ENCODE assay signal across 10 mouse cellular contexts in the genomic region with DNA sequence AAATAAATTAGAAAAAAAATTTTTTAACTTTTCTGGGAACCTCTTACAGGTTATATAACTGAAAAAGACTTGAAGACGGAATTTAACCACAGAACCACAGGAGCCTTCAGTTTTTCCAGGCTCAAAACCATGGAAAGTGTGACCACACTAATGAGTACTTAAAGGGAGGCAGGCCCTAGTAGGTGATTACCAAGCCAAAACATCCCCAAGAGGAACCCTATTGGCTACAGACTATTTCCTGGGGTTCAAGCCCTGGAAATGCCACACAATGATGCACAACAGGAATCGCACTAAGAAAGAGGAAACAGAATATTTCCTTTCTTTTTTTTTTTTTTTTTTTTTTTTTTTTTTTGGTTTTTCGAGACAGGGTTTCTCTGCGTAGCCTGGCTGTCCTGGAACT. TPM values are rescaled to one million over a fixed set of nuclear protein-coding genes. Genes with fewer than 3 reads are reported as not detected.
DNase-seq lines count a peak whose midpoint lies in the region; ATAC-seq and TF ChIP-seq lines count a peak whose summit lies in the region.
"Had no signal": no experiment of that assay in that cellular context is flagged by ENCODE, and none has a peak within 500 bp of the region (broad histone marks: within the 10 kb centered on the region; RNA-seq: fewer than 3 reads in every experiment).

No protein-coding gene starts in this region.

- peak overlapping the region; percentile 38; the same call in 1 of the 2 replicates for H3K4me2 ChIP-seq in heart, embryonic 12.5 days
- peak overlapping the region; percentile 94 for H3K4me2 ChIP-seq in liver, postnatal 0 days (ENCODE audit: low read depth, low read length)
- H3K4me2 ChIP-seq in liver, embryonic 11.5 days, result no peak overlapping the region
- peak overlapping the region; percentile 91 for H3K4me2 ChIP-seq in myocyte (ENCODE audit: low read depth)

- no peak for TF ChIP-seq POLR2A in cortical plate, adult 2 months (IDR thresholded peaks at IDR 0.05; ENCODE audit: extremely low read depth, insufficient read depth, low read length)
- TF ChIP-seq POLR2A in myocyte (IDR thresholded peaks at IDR 0.05; ENCODE audit: insufficient read length, low read depth), result no peak

- no peak overlapping the region for H3ac ChIP-seq in myocyte (ENCODE audit: control insufficient read depth, insufficient read length)

- TF ChIP-seq CTCF in liver, postnatal 0 days (IDR thresholded peaks at IDR 0.05; ENCODE audit: low read depth), result no peak
- no peak for TF ChIP-seq CTCF in cortical plate, adult 2 months (IDR thresholded peaks at IDR 0.05; ENCODE audit: extremely low read depth, insufficient read depth, low read length)

- H3K27ac ChIP-seq in heart, embryonic 12.5 days (ENCODE audit: poor library complexity, severe bottlenecking), result peak overlapping the region; percentile 71
- H3K27ac ChIP-seq in heart, embryonic 10.5 days, result no peak overlapping the region
- no peak overlapping the region for H3K27ac ChIP-seq in liver, postnatal 0 days (ENCODE audit: low read depth)
- H3K27ac ChIP-seq in liver, embryonic 11.5 days (ENCODE audit: low read depth, low read length), result no peak overlapping the region
- H3K27ac ChIP-seq in cortical plate, adult 2 months (ENCODE audit: insufficient read depth, low read length), result no peak overlapping the region; the same call in 1 of the 2 replicates

- no peaks in the 10 kb centered on the region for H3K27me3 ChIP-seq in heart, embryonic 12.5 days (replicated peaks)
- no peaks in the 10 kb centered on the region for H3K27me3 ChIP-seq in heart, embryonic 10.5 days (ENCODE audit: insufficient read depth, poor library complexity, severe bottlenecking)
- no peaks in the 10 kb centered on the region for H3K27me3 ChIP-seq in liver, postnatal 0 days (ENCODE audit: insufficient read depth, low read length)
- no peaks in the 10 kb centered on the region for H3K27me3 ChIP-seq in liver, embryonic 11.5 days (replicated peaks; ENCODE audit: control insufficient read depth, insufficient read depth, low read length)
- H3K27me3 ChIP-seq in myocyte (ENCODE audit: control insufficient read depth, insufficient read depth, insufficient read length), result no peaks in the 10 kb centered on the region

- DNase-seq in heart, embryonic 10.5 days (ENCODE audit: low spot score), result no peak
- no peak for DNase-seq in liver, postnatal 0 days
- DNase-seq in liver, embryonic 11.5 days (ENCODE audit: low spot score), result no peak
- DNase-seq in urinary bladder, adult 18-20 months (ENCODE audit: low spot score in 2 of 2), result no peak
- no peak for DNase-seq in urinary bladder, postnatal 25 days (ENCODE audit: low spot score)
- DNase-seq: liver had no signal

- peaks cover 11% of the 10 kb centered on the region for H3K79me2 ChIP-seq in myocyte (ENCODE audit: control insufficient read depth, insufficient read depth)

- TF ChIP-seq EP300 in liver, postnatal 0 days (IDR thresholded peaks at IDR 0.05; ENCODE audit: low read depth), result no peak

- peaks cover 33% of the 10 kb centered on the region for H3K4me1 ChIP-seq in heart, embryonic 12.5 days (replicated peaks)
- peaks cover 61% of the 10 kb centered on the region for H3K4me1 ChIP-seq in heart, embryonic 10.5 days
- peaks cover 29% of the 10 kb centered on the region for H3K4me1 ChIP-seq in liver, postnatal 0 days (ENCODE audit: insufficient read depth)
- H3K4me1 ChIP-seq in liver, embryonic 11.5 days (replicated peaks; ENCODE audit: control insufficient read depth, insufficient read depth, low read length), result peaks cover 15% of the 10 kb centered on the region
- peaks cover 7% of the 10 kb centered on the region; the same call in 1 of the 2 replicates for H3K4me1 ChIP-seq in cortical plate, adult 2 months (ENCODE audit: control insufficient read depth, insufficient read depth, low read length)

- H3K9ac ChIP-seq in heart, embryonic 12.5 days, result no peak overlapping the region
- no peak overlapping the region for H3K9ac ChIP-seq in liver, postnatal 0 days (replicated peaks)
- no peak overlapping the region for H3K9ac ChIP-seq in liver, embryonic 11.5 days (ENCODE audit: low read depth, low read length)

- no peaks in the 10 kb centered on the region for H3K9me3 ChIP-seq in heart, embryonic 12.5 days (replicated peaks)
- H3K9me3 ChIP-seq in heart, embryonic 10.5 days, result no peaks in the 10 kb centered on the region
- H3K9me3 ChIP-seq in liver, postnatal 0 days (ENCODE audit: low read length), result no peaks in the 10 kb centered on the region
- H3K9me3 ChIP-seq in liver, embryonic 11.5 days (ENCODE audit: control insufficient read depth, low read length), result no peaks in the 10 kb centered on the region

- H3K4me3 ChIP-seq in heart, embryonic 12.5 days, result 0 out of 2 replicates have a peak overlapping the region, but pooled peaks have one; percentile 7
- no peak overlapping the region for H3K4me3 ChIP-seq in heart, embryonic 10.5 days
- 0 out of 2 replicates have a peak overlapping the region, but pooled peaks have one; percentile 92 for H3K4me3 ChIP-seq in liver, postnatal 0 days (ENCODE audit: low read depth, low read length)
- no peak overlapping the region for H3K4me3 ChIP-seq in liver, embryonic 11.5 days (ENCODE audit: low read depth, low read length)
- peak overlapping the region; percentile 14; the same call in 1 of the 2 replicates for H3K4me3 ChIP-seq in cortical plate, adult 2 months (ENCODE audit: insufficient read depth, low read length)
- H3K4me3 ChIP-seq in myocyte, result peak overlapping the region; percentile 46

- WGBS in heart, embryonic 12.5 days, result 71% methylated on average over 4 of the region's 4 CpGs
- 72% methylated on average over 4 of the region's 4 CpGs for WGBS in heart, embryonic 10.5 days
- WGBS in liver, postnatal 0 days (ENCODE audit: insufficient replicate concordance), result 48% methylated on average over 4 of the region's 4 CpGs
- 56% methylated on average over 4 of the region's 4 CpGs for WGBS in liver, embryonic 11.5 days

- no peaks in the 10 kb centered on the region; the same call in 1 of the 2 replicates for H3K36me3 ChIP-seq in heart, embryonic 12.5 days
- H3K36me3 ChIP-seq in heart, embryonic 10.5 days, result no peaks in the 10 kb centered on the region
- H3K36me3 ChIP-seq in liver, postnatal 0 days (replicated peaks; ENCODE audit: insufficient read depth, low read length), result peaks cover 2% of the 10 kb centered on the region; the same call in 1 of the 2 replicates
- H3K36me3 ChIP-seq in liver, embryonic 11.5 days (ENCODE audit: control insufficient read depth, insufficient read depth, low read length), result no peaks in the 10 kb centered on the region
- peaks cover 10% of the 10 kb centered on the region for H3K36me3 ChIP-seq in myocyte (ENCODE audit: control insufficient read depth, insufficient read depth)

- no peak for ATAC-seq in heart, embryonic 12.5 days (ENCODE audit: insufficient number of reproducible peaks, low FRiP score)
- ATAC-seq in liver, postnatal 0 days, result no peak
- ATAC-seq in liver, embryonic 11.5 days (replicated peaks; ENCODE audit: low FRiP score), result no peak

TF ChIP-seq in myocyte, 11 proteins besides CTCF, POLR2A, EP300 and RAD21:
- TF ChIP-seq REST (IDR thresholded peaks at IDR 0.05; ENCODE audit: insufficient read depth, insufficient read length) (no peak), MYOD1 (IDR thresholded peaks at IDR 0.05; ENCODE audit: control insufficient read depth in 1 of 3, insufficient read length in 2 of 3, low read depth in 2 of 3) (no peak), POLR2AphosphoS2 (IDR thresholded peaks at IDR 0.05; ENCODE audit: insufficient read length, low read depth) (no peak), TCF12 (IDR thresholded peaks at IDR 0.05; ENCODE audit: insufficient read depth, poor library complexity, severe bottlenecking) (no peak)
TF ChIP-seq in myocyte: peak in this region for 0.

RNA-seq across cellular contexts. Expression of a gene that starts 2.1 kb away (rescaled TPM):
- polyA plus RNA-seq in heart, embryonic 12.5 days (2016; fragmentation: Nextera tagmentation; extraction: Ambion mirVana), result 30.5 and 31.2 TPM in 2 replicates
- polyA plus RNA-seq in heart, embryonic 10.5 days (2016; fragmentation: Nextera tagmentation; extraction: Ambion mirVana), result 18.8 and 23.6 TPM in 2 replicates
- 7.8 and 8.8 TPM in 2 replicates for polyA plus RNA-seq in liver, postnatal 0 days (2015; fragmentation: Nextera tagmentation; extraction: Ambion mirVana)
- 14.0 and 14.1 TPM in 2 replicates for polyA plus RNA-seq in liver, embryonic 11.5 days (2014; fragmentation: Nextera tagmentation; extraction: Ambion mirVana)
- polyA plus RNA-seq in cortical plate, adult 2 months (2012; rRNA removed), result 20.9 and 21.4 TPM in 2 replicates
- polyA plus RNA-seq in myocyte (2012; fragmentation: generic; extraction: Trizol), result 19.4 TPM

RNA-seq across cellular contexts. Expression of a gene that starts 31.5 kb away (rescaled TPM):
- not detected in 2 replicates for polyA plus RNA-seq in heart, embryonic 12.5 days (2016; fragmentation: Nextera tagmentation; extraction: Ambion mirVana)
- polyA plus RNA-seq in heart, embryonic 10.5 days (2016; fragmentation: Nextera tagmentation; extraction: Ambion mirVana), result not detected in 2 replicates
- 0.04 and 0.06 TPM in 2 replicates for polyA plus RNA-seq in liver, postnatal 0 days (2015; fragmentation: Nextera tagmentation; extraction: Ambion mirVana)
- polyA plus RNA-seq in liver, embryonic 11.5 days (2014; fragmentation: Nextera tagmentation; extraction: Ambion mirVana), result 0.18 TPM in 1 of 2 replicates, not detected in the other
- 0.13 TPM in 1 of 2 replicates, not detected in the other for polyA plus RNA-seq in cortical plate, adult 2 months (2012; rRNA removed)
- not detected for polyA plus RNA-seq in myocyte (2012; fragmentation: generic; extraction: Trizol)
- polyA plus RNA-seq: embryonic facial prominence, embryonic 11.5 days had no signal

RNA-seq across cellular contexts. Expression of a gene that starts 44.7 kb away (rescaled TPM):
- 89.7 and 92.2 TPM in 2 replicates for polyA plus RNA-seq in heart, embryonic 12.5 days (2016; fragmentation: Nextera tagmentation; extraction: Ambion mirVana)
- 87.9 and 92.0 TPM in 2 replicates for polyA plus RNA-seq in heart, embryonic 10.5 days (2016; fragmentation: Nextera tagmentation; extraction: Ambion mirVana)
- polyA plus RNA-seq in liver, postnatal 0 days (2015; fragmentation: Nextera tagmentation; extraction: Ambion mirVana), result 41.3 and 41.4 TPM in 2 replicates
- polyA plus RNA-seq in liver, embryonic 11.5 days (2014; fragmentation: Nextera tagmentation; extraction: Ambion mirVana), result 73.0 and 90.6 TPM in 2 replicates
- 47.2 TPM in 2 replicates for polyA plus RNA-seq in cortical plate, adult 2 months (2012; rRNA removed)
- polyA plus RNA-seq in myocyte (2012; fragmentation: generic; extraction: Trizol), result 35.8 TPM

Comparison
In these comparisons a context has a peak if more than half of its experiments do, and no peak if none do; other contexts are left out.
1. H3K4me3 ChIP-seq: peak in heart, embryonic 12.5 days (single experiment), liver, postnatal 0 days (single experiment), cortical plate, adult 2 months (single experiment) and myocyte (single experiment); none in heart, embryonic 10.5 days (single experiment) and liver, embryonic 11.5 days (single experiment).